Mouse (Mus musculus) intestine, embryonic 14.5 days (tissue): ENCODE measurements around the gene Csde1. TPM values are rescaled to one million over a fixed set of nuclear protein-coding genes. Genes with fewer than 3 reads are reported as not detected.

Source experiments
- ATAC-seq: fragments of 200-750 bp; cut with Nextera tagmentation; replicated peaks from 2 replicates; pipeline ENCODE4 v1.8.0; 2017; ENCODE audit warnings: low read depth, moderate number of reproducible peaks, moderate TSS enrichment, moderate library complexity; ENCODE audit not compliant: low FRiP score, low TSS enrichment
- DNase-seq: peaks from one replicate; pipeline ENCODE4 v3.0.0-alpha.2; 2018; ENCODE audit warnings: low spot score
- H3K27ac ChIP-seq: fragments of 300-500 bp; sonication (generic); 2 replicates; pipeline ENCODE4 v1.5.1; 2014; ENCODE audit warnings: low read depth, mild to moderate bottlenecking, control low read depth
- H3K27me3 ChIP-seq: fragments of 300-500 bp; sonication (generic); replicated peaks from 2 replicates; pipeline ENCODE4 v1.6.1; 2014; ENCODE audit warnings: low read length, control low read depth; ENCODE audit not compliant: control insufficient read depth, insufficient read depth
- H3K36me3 ChIP-seq: fragments of 300-500 bp; sonication (generic); 2 replicates; pipeline ENCODE4 v1.6.1; 2014; ENCODE audit warnings: low read length, control low read depth; ENCODE audit not compliant: control insufficient read depth, insufficient read depth
- H3K4me1 ChIP-seq: fragments of 300-500 bp; sonication (generic); replicated peaks from 2 replicates; pipeline ENCODE4 v1.6.1; 2014; ENCODE audit warnings: low read length, control low read depth, mixed read lengths; ENCODE audit not compliant: control insufficient read depth, insufficient read depth
- H3K4me2 ChIP-seq: fragments of 300-500 bp; sonication (generic); 2 replicates; pipeline ENCODE4 v1.6.1; 2014; ENCODE audit warnings: low read length
- H3K4me3 ChIP-seq: fragments of 300-500 bp; sonication (generic); 2 replicates; pipeline ENCODE4 v1.5.1; 2014; ENCODE audit warnings: low read depth, low read length, control low read depth, mixed read lengths
- H3K9ac ChIP-seq: fragments of 300-500 bp; sonication (generic); 2 replicates; pipeline ENCODE4 v1.6.1; 2014; ENCODE audit warnings: mild to moderate bottlenecking, low read length
- H3K9me3 ChIP-seq: fragments of 300-500 bp; sonication (generic); 2 replicates; pipeline ENCODE4 v1.6.1; 2016; ENCODE audit warnings: low read length, control low read depth; ENCODE audit not compliant: control insufficient read depth
- WGBS: fragments of 180-500 bp; shearing (Covaris S2); extraction: QIAGEN DNeasy Blood & Tissue Kit; methylation state at CpG from one replicate; pipeline ENCODE4 v1.1.7; 2014; 5-methylcytosine and 5-hydroxymethylcytosine counted together
- polyA plus RNA-seq: library from polyadenylated mRNA; unstranded; fragments of >200 nt; fragmentation: Nextera tagmentation; extraction: Ambion mirVana; gene quantifications from 2 replicates; pipeline ENCODE4 v1.2.1, GENCODE M21; 2014

The Csde1 gene
- polyA plus RNA-seq, 1 experiment from 2014 or later: 378 TPM

- no peak overlapping the region for H3K4me2 ChIP-seq
- H3K27ac ChIP-seq: no peak overlapping the region
- ATAC-seq: no peak
- H3K27me3 ChIP-seq: no peaks in the 10 kb centered on the region
- H3K9me3 ChIP-seq: no peaks in the 10 kb centered on the region
- no peak overlapping the region for H3K9ac ChIP-seq
- 81% methylated on average over 6 of the region's 6 CpGs for WGBS
- H3K4me3 ChIP-seq: no peak overlapping the region
- H3K4me1 ChIP-seq: no peaks in the 10 kb centered on the region
- H3K36me3 ChIP-seq: no peaks in the 10 kb centered on the region
- no peak for DNase-seq
Observed at GRCm38 (mm10) chr3:103099667-103100066, 79.4 kb downstream of the Csde1 start.

DNA sequence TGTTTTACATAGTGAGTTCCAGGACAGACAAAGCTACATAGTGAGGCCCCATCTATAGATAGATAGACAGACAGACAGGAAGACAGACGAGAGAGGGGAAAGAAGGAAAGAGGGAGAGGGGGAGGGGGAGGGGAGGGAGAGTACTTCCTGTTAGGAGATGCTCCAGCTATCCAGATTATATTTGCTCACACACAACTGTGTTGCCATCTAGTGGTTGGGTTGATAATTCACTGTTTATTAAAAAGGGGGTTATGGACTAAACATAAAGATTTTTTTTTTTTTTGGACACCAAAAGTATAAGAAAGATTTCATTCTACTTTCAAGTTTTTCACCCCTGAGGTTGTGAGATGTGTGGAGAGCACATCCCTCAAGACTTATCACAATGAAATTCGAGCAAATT is 80.5 kb downstream of the Csde1 start:
- H3K36me3 ChIP-seq: no peaks in the 10 kb centered on the region
- H3K9me3 ChIP-seq: no peaks in the 10 kb centered on the region
- H3K4me3 ChIP-seq: no peak overlapping the region
- 52% methylated on average over 2 of the region's 2 CpGs for WGBS
- H3K27me3 ChIP-seq: no peaks in the 10 kb centered on the region
- no peak for ATAC-seq
- H3K4me2 ChIP-seq: no peak overlapping the region
- DNase-seq: no peak
- H3K27ac ChIP-seq: no peak overlapping the region
- H3K9ac ChIP-seq: no peak overlapping the region
- H3K4me1 ChIP-seq: no peaks in the 10 kb centered on the region

DNA sequence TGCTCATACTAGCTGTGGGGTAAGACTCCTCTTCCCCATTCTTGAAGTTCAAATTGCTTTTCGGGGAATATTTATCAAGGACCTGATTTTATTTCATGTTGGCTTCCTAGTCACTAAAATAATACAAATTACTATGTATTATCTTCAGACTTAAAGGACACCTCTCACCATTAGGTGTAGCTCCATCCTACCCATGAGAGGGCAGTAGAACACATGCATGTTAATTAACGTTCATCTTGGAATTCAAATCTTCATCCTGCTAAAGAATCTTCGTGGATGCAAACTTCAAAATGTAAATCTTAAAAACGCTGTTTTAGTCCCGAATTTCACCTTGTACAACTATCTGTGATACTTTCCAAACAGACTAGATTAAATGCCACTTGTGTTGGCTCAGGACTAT is 81.0 kb downstream of the Csde1 start:
- Histone ChIP-seq H3K27ac (no peak overlapping the region), H3K9ac (no peak overlapping the region), H3K4me2 (no peak overlapping the region), H3K4me3 (no peak overlapping the region), H3K4me1 (no peaks in the 10 kb centered on the region), H3K27me3 (no peaks in the 10 kb centered on the region), H3K9me3 (no peaks in the 10 kb centered on the region), H3K36me3 (no peaks in the 10 kb centered on the region)
- ATAC-seq: no peak
- DNase-seq: no peak
- 56% methylated on average over 5 of the region's 5 CpGs for WGBS

DNA sequence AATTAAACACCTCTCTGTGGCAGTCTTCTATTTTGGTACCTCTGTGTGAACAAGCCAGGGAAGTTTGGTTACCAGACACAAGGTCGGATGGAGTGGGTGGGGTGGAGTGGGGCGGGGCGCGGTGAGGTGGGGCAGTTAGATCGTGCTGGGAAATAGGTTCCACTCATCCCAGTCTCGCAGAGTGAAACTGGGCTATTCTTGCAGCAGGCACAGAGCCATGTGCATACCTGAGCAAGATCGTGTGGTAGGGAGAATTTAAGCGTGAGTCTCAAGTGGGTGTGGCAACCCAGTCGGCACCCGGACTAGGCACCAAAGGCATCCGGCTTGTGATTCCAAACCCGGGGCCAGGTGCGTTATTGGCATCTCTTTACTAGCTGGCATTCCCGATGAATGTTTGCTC is 81.7 kb downstream of the Csde1 start:
- H3K9ac ChIP-seq: peak overlapping the region; percentile 48
- peak overlapping the region; percentile 82 for H3K4me2 ChIP-seq
- H3K9me3 ChIP-seq: no peaks in the 10 kb centered on the region
- DNase-seq (no peak), ATAC-seq (peak; percentile 56)
- no peaks in the 10 kb centered on the region for H3K36me3 ChIP-seq
- H3K4me1 ChIP-seq: no peaks in the 10 kb centered on the region
- no peak overlapping the region for H3K27ac ChIP-seq
- no peaks in the 10 kb centered on the region for H3K27me3 ChIP-seq
- H3K4me3 ChIP-seq: peak overlapping the region; percentile 72
- WGBS: 0% methylated on average over 14 of the region's 14 CpGs

- H3K9me3 ChIP-seq: no peaks in the 10 kb centered on the region
- H3K27ac ChIP-seq: peak within 1 kb of the TSS; percentile 40
- WGBS: 1% methylated on average over 72 of the region's 72 CpGs
- ATAC-seq: peak; percentile 96
- H3K4me1 ChIP-seq: no peaks in the 10 kb centered on the region
- H3K4me3 ChIP-seq: peak within 1 kb of the TSS; percentile 72
- no peaks in the 10 kb centered on the region for H3K36me3 ChIP-seq
- H3K9ac ChIP-seq: peak within 1 kb of the TSS; percentile 64
- no peaks in the 10 kb centered on the region for H3K27me3 ChIP-seq
- DNase-seq: peak; percentile 99
- H3K4me2 ChIP-seq: peak within 1 kb of the TSS; percentile 82
Observed at GRCm38 (mm10) chr3:103102454-103103390, 82.5 kb downstream of the Csde1 start, which contains the start of gene Dennd2c. Gene Dennd2c (plus strand): TSS chr3:103102604.

Other genes with a start within 250 kb of the Csde1 start
- gene Tshb, start 237.7 kb upstream of the Csde1 start, polyA plus RNA-seq: 0.16 and 0.19 TPM in 2 replicates
- gene Sycp1, start 84.3 kb upstream of the Csde1 start, polyA plus RNA-seq: not detected in 2 replicates
- not detected in 2 replicates for gene Nr1h5, start 56.3 kb upstream of the Csde1 start, polyA plus RNA-seq
- 54.3 and 61.3 TPM in 2 replicates for gene Sike1, start 24.7 kb upstream of the Csde1 start, polyA plus RNA-seq
- 103 and 122 TPM in 2 replicates for gene Nras, start 37.9 kb downstream of the Csde1 start, polyA plus RNA-seq
- gene Ampd1, start 53.6 kb downstream of the Csde1 start, polyA plus RNA-seq: not detected in 2 replicates
- 3.4 and 5.4 TPM in 2 replicates for gene Dennd2c, start 82.2 kb downstream of the Csde1 start, polyA plus RNA-seq
- 189 and 195 TPM in 2 replicates for gene Bcas2, start 151.2 kb downstream of the Csde1 start, polyA plus RNA-seq